Mouse (Mus musculus) liver, postnatal 0 days (tissue): Measurements from ENCODE around the gene Sema6b.

Source experiments
- CTCF ChIP-seq: sonication (generic); IDR thresholded peaks from 2 replicates; pipeline ENCODE4 v1.5.1; 2016; ENCODE audit warnings: antibody characterized with exemption, low read depth
- EP300 ChIP-seq: IDR thresholded peaks from 2 replicates; pipeline ENCODE4 v1.6.1; 2016; ENCODE audit warnings: antibody characterized with exemption, low read depth, mild to moderate bottlenecking

DNA sequence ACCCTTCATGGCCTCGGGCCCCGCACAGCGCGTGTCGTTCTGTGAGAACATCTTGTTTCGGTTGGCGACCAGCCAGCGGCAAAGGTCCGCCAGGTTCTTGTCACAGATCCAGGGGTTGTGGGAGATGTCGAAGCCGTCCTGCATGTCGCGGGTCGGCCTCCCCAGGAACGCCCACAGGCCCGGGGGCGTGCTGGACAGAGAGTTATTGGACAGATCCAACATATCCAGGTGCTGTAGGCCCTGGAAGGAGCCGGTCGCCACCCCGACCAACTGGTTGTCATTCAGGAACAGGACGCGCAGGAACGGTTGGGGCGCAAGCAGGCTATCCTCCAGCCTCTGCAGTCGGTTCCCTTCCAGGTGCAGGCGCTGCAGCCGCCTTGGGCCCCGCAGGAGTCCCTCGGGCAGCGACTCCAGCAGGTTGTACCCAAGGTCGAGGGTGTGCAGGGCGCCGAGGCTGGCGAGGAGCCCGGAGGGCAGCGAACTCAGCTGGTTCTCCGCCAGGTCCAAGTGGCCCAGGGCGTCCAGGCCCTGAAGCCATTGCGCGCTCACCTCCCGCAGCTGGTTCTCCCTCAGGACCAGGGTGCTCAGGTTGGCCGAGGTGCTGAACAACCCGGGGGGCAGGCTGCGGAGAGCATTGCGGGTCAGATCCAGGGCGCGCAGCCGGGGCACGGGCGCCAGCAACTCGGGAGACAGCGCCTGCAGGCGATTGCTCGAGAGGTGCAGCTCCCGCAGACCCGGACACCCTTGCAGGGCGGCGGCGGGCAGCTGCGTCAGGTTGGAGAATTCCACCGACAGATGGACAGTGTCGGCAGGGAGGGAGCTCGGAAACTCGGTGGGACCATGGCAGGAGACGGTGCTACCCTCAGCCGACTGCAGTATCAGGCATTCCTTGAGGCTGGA lies 19.9 kb downstream of the Sema6b start:
- TF ChIP-seq CTCF (no peak), EP300 (peak; percentile 37; the same call in 1 of the 2 replicates)
